Mouse (Mus musculus): ENCODE data around the gene Ppara.
"Not testable (repeated sequence)": the region's sequence is repeated elsewhere in the genome, so short reads cannot be mapped to it uniquely, and the experiment has no call there.

Ppara gene

DNA sequence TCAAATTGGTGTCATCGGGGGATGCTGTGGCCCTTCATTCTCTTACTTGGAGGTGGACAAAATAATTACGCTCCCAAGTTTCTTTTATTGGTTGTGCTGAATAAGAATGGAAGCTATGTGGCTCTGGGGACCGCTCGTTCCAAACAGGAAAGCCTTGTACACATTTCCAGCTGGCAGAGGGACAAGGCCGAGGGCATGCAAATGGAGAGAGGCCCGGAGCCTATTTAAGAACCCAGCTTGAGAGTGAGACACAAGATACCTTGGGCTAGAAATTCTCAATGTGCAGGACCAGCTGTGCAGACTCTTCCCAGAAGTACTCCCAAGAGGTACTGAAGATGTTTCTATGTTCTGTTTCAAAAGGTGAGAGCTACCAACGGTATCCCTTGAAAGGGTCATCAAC, 21.8 kb downstream of the Ppara start:
- DNase-seq (ENCODE audit: low spot score), result no peak

DNA sequence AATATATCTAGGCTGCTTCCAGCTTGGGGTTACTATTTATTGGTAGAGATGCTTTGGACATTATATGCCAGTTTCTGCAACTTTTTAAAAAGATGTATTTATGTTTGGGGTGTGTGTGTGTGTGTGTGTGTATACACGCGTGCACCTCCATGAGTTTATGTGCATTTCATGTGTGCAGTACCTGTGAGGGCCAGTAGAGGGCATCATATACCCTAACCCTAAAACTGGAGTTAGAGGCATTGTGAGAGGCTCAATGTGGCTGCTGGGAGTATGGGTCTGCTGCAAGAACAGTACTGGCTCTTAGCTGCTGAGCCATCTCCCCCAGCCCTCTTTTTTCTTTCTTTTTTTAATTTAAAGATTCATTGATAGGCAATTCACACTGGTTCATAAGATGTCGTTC, 23.0 kb downstream of the Ppara start:
- DNase-seq (ENCODE audit: low spot score), result no peak

DNA sequence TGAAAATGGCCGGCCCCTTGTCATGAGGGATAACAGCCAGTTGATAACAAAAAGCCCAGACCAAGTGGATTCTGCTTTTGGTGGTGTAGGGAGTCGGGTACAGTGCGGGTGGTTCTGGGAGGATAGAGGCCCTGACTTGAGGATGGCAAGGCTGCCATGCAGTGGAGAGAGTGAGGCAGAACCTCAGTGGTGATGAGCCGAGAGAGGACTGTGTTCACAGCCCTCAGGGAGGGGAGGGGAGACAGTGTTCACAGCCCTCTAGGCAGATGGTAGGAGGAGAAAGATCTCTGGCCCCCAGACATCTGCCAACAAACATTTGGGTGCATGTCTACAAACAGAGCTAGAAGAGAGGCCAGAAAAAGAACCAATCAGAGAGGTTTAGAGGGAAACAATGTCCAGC, 28.0 kb downstream of the Ppara start:
- DNase-seq (ENCODE audit: low spot score), result no peak

GRCm38 (mm10) chr15:85765022-85765421, 30.2 kb downstream of the Ppara start:
- DNase-seq (ENCODE audit: low spot score), result no peak

GRCm38 (mm10) chr15:85766677-85767076, 31.9 kb downstream of the Ppara start:
- no peak for DNase-seq (ENCODE audit: low spot score)

DNA sequence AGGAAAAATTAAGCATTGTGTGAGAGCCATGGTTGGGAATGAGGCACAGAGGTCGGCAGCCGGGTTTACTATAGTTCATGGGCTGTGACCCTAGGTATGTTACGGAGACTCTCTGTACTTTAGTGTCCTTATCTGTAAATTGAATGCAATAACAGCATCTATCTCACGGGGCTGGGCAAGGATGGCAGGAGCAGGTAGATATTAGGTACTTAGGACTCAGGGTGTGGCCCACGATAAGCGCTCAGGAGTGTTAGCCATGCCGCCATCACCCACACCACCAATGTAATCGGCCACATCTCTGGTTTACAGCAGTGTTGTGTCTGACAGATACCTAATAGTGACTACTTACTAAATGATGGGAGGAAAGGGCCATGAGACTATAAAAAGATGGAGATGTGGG, 34.2 kb downstream of the Ppara start:
- no peak for DNase-seq (ENCODE audit: low spot score)

GRCm38 (mm10) chr15:85771306-85772121, 36.7 kb downstream of the Ppara start:
- DNase-seq (ENCODE audit: low spot score), result no peak

- no peak for DNase-seq (ENCODE audit: low spot score)
Measured at GRCm38 (mm10) chr15:85772146-85772740, 37.5 kb downstream of the Ppara start.

DNA sequence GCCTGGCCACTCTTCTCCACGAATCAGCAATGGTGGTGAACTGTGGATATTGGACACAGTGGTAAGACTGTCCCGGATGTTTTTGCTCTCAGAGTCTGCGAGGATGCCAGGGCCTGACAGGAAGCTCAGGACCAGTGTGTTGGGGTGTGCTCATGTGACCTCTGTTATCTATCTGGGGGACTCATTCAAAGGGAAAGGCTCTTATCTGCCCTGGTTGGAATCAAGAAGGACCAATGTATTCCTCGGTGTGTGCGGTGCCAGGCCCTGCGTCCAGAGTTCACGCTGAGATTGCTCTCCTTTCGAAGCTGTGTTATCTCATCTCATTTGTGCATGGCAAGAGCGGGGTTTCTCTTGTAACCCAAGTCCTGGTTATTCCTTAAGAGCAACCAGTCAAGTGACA, 39.6 kb downstream of the Ppara start:
- DNase-seq (ENCODE audit: low spot score), result no peak

DNA sequence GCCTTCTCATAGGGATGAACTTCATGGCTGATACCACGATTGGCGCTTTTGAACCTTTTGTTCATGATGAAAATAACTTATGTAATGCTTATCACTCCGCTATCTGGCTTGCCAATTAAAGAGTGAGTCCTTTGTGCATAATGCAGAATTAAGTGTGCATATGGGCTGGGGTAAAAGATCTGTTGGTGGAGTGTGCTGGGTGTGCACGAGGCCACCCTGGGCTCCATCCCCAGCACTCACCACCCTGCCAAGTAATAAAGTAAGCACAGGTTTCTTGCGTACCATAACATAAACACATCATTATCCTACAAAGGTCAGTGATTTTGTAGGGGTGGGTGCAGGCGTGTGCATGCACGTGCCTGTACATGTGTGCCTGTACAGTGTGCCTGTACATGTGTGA, 40.2 kb downstream of the Ppara start:
- peak; percentile 36 for DNase-seq (ENCODE audit: low spot score)

DNA sequence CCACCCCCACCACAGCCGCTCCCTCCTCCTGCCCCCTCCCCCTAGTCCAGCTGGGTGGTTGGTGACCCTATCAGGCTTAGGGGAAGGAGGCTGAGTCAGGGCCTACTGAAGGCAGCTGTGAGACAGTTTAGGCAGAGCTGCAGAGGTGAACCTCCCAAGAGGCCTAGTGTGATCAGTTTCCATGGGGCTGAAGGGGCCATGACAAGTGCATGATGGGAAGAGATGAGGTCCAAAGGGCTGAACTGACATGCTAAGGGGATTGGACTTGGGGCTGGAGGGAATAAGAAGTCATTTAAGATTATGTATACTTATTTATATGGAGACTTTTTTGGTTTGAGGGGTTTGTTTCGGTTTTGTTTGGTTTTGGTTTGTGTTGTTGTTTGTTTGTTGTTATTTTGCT, 41.5 kb downstream of the Ppara start:
- DNase-seq (ENCODE audit: low spot score), result no peak

DNA sequence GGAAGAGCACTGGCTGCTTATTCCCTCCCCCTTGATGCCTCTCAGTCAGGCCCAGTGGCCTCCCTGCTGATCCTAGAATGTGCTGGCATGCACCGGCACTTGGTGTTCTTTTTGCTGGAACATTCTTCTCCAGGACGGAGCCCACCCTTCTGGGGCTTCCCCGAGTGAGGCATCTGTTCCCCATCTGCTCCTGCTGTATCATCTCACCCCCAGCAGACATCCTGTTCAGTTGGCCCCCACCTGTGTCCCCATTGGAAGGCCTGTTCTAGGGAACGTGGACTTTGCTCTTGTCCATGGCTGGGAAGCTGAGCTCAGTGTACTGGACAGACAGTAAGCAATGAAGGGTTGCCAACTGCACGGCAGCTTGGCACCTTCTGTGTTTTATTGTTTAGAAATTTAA, 42.0 kb downstream of the Ppara start:
- peak; percentile 54 for DNase-seq (ENCODE audit: low spot score)

DNA sequence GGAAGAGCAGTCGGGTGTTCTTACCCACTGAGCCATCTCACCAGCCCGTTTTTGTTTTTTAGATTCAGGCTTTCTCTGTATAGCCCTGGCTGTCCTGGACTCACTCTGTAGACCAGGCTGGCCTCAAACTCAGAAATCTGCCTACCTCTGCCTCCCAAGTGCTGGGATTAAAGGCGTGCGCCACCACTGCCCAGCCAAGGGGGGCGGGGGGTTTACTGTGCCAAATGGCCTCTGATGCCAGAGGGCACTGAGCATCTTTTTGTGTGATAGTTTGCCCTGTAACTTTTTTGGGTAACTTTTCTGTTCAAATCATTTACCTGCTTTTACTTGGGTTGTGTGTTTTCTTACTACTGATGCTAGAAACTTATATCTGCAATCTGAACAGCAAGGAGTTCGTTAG, 44.1 kb downstream of the Ppara start:
- DNase-seq (ENCODE audit: low spot score), result not testable (repeated sequence)

DNA sequence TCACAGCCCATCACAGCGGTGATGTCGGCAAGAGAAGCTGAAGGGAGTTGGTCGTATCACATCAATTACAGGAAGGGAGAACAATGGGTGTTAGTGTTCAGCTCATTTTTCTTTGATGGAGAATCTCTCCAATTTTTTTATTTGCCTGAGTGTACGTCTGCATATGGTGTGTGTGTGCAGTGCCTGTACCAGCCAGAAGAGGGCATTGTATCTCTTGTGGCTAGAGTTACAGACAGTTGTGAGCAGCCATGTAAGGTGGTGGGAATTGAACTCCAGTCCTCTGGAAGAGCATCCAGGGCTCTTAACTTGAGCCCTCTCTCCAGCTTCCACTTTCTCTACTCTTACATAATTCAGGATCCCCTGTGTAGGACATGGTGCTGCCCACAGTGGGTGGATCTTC, 48.4 kb downstream of the Ppara start:
- DNase-seq (ENCODE audit: low spot score), result no peak

DNA sequence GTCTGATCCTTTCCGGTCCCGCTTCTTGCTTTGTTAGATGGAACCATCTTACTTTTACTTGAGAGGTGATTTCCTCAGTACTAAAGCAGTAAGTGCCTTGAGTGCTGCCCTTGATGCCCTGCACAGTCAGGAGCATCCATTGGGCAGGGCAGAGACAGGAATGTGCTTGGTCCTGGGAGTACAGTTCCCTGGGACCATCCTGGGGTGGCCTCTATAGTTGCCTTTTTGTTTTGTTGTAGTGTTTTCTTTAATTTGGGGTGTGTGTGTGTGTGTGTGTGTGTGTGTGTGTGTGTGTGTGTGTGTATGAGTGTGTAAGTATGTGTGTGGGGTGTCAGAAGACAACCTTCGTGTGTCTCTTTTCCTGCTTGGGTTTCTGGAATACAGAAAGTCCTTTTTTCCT, 49.6 kb downstream of the Ppara start:
- no peak for DNase-seq (ENCODE audit: low spot score)

GRCm38 (mm10) chr15:85786711-85787110, 51.9 kb downstream of the Ppara start:
- no peak for DNase-seq (ENCODE audit: low spot score)

GRCm38 (mm10) chr15:85787482-85787881, 52.7 kb downstream of the Ppara start:
- no peak for DNase-seq (ENCODE audit: low spot score)

DNA sequence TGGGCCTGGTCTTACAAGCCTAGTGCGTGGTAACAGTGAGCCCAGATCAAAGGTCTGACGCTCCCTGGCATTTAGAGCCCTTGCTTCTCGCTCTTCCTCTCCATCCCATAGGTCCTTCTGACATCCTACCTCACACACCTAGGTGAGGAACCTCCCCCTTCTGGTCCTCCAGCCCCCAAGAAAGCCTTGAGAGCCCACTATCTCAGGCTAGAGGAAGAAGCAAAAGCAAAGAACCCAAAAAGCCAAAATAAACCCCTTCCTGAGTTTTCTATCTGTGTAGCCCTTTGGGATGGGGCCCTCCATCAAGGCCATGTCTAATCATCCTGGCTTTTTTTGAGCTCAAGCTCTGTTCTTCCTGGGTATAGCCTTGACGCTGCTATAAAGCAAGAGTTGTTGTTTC, 53.3 kb downstream of the Ppara start:
- no peak for DNase-seq (ENCODE audit: low spot score)

DNA sequence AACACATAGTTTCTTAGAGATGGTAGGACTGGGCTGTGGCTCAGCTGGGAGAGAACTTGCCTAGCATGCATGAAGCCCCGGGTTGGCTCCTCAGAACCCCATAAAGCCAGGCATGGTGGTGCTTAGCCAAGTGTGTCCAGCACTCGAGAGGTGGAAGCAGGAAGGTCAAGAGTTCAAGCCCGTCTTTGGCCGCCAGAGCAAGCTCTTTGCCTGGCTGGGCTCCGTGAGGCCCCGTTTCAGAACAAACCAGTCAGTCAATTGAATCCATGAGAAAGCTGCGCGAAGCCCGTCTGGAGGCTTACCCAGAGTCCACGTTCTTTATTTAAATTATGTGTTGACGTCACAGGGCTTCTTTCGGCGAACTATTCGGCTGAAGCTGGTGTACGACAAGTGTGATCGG, 53.9 kb downstream of the Ppara start:
- DNase-seq (ENCODE audit: low spot score), result no peak

GRCm38 (mm10) chr15:85791449-85791848, 56.7 kb downstream of the Ppara start:
- DNase-seq (ENCODE audit: low spot score), result no peak

DNA sequence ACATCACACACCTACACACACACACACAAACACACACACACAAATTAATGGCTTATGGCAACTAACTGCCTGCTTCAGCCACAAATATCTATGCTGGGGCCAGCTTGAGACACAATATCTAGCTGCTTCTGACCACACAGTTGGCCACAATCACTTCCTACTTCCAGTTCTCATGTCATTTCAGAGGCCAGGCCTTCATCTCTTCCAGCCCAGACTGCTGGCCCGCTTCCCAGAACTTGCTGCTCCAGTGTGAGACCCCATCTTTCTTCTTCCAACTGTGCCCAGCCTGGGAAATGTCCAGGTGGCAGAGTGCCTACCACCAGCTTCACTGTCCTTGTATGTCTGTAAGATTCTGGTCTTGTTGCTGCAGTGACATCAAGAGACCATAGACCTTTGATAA, 58.0 kb downstream of the Ppara start:
- DNase-seq (ENCODE audit: low spot score), result peak; percentile 23

- DNase-seq (ENCODE audit: low spot score), result no peak
Measured at GRCm38 (mm10) chr15:85795516-85795915, 60.7 kb downstream of the Ppara start.

DNA sequence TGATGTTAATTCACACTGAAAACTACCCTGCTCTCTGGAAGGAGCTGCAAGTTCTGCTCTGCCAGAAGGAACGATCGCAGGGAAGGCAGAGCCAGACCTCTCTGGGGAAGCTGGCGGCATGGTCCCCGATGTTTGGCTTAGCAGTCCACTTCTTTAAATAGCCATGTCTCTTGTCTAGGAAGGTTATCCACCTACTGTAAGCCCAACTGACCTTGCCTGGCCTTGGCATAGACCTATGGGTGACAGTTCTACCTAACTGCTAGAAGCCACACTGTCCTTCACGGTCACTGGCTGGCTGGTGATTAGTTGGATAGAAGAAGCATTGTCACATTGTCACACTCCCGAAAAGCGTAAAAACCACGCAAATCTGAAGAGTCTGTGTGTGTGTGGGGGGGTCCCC, 63.9 kb downstream of the Ppara start:
- DNase-seq (ENCODE audit: low spot score), result no peak

DNA sequence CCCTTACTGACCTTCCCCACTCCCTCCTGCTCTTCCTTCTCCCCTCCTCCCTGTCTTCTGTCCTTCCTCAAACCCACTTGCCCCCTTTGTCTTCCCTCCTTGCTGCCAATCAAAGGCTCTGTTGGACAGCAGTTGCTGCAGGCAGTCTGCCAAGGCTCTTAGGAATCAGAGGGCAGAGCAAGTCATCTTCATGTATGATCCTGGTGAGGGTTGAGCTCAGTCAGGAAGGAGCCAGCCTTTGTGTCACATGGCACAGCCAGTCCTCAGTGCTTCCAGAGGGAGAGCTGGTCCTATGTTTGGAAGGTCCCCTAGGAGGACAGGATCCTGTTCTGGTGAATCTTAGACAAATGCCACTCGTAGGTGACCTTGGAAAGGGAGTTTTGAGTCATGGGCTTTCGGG, 68.1 kb downstream of the Ppara start:
- DNase-seq (ENCODE audit: low spot score), result no peak

Measured in layer of hippocampus, adult 11-12 months (tissue).